Mouse (Mus musculus): Measurements from ENCODE around the gene Retnlg. TPM values are rescaled to one million over a fixed set of nuclear protein-coding genes. Genes with fewer than 3 reads are reported as not detected.

The Retnlg gene
- polyA plus RNA-seq, 1 experiment from 2014 or later: not detected

- Histone ChIP-seq H3K9me3 (replicated peaks; ENCODE audit: control insufficient read depth, low read length, poor library complexity, severe bottlenecking) (no peaks in the 10 kb centered on the region), H3K27me3 (ENCODE audit: control insufficient read depth, insufficient read depth, low read depth, low read length) (no peaks in the 10 kb centered on the region), H3K36me3 (ENCODE audit: control insufficient read depth, insufficient read depth, low read length) (no peaks in the 10 kb centered on the region), H3K9ac (ENCODE audit: low read depth, low read length) (no peak overlapping the region), H3K4me1 (ENCODE audit: control insufficient read depth, insufficient read depth, low read length) (no peaks in the 10 kb centered on the region), H3K27ac (ENCODE audit: low read length) (no peak overlapping the region), H3K4me2 (ENCODE audit: low read length) (no peak overlapping the region), H3K4me3 (ENCODE audit: low read depth, low read length) (no peak overlapping the region)
- no peak for ATAC-seq
- 63% methylated on average over 2 of the region's 2 CpGs for WGBS
These were observed 4.7 kb upstream of the Retnlg start for GRCm38 (mm10) chr16:48867690-48868089.

- Histone ChIP-seq H3K9me3 (replicated peaks; ENCODE audit: control insufficient read depth, low read length, poor library complexity, severe bottlenecking) (no peaks in the 10 kb centered on the region), H3K27me3 (ENCODE audit: control insufficient read depth, insufficient read depth, low read depth, low read length) (no peaks in the 10 kb centered on the region), H3K4me2 (ENCODE audit: low read length) (no peak overlapping the region), H3K9ac (ENCODE audit: low read depth, low read length) (no peak overlapping the region), H3K4me3 (ENCODE audit: low read depth, low read length) (no peak overlapping the region), H3K4me1 (ENCODE audit: control insufficient read depth, insufficient read depth, low read length) (no peaks in the 10 kb centered on the region), H3K36me3 (ENCODE audit: control insufficient read depth, insufficient read depth, low read length) (no peaks in the 10 kb centered on the region), H3K27ac (ENCODE audit: low read length) (no peak overlapping the region)
- ATAC-seq: no peak
- WGBS: 87% methylated on average over 1 of the region's 1 CpGs
These were observed 3.8 kb upstream of the Retnlg start for GRCm38 (mm10) chr16:48868663-48869062.

DNA sequence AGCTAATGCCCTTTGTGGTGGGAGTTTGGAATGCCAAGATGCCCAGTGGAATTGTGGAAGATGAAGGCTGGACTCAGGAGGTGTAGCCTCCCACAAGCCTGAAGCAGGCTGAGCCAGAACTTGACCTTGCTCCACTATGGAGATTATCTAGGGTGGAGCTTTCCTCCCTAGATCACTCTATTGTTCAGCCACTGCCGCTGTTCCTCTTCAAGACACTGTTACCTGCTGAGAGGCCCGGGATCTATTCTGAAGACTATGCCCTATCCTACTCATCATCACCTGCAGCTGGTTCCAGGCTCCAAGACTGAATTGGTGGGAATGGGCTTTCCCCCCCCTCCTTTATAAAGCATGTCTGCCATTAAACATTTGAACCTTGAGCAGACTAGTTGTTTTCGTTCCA lies 2.8 kb upstream of the Retnlg start:
- H3K4me3 ChIP-seq (ENCODE audit: low read depth, low read length): no peak overlapping the region
- no peaks in the 10 kb centered on the region for H3K36me3 ChIP-seq (ENCODE audit: control insufficient read depth, insufficient read depth, low read length)
- 63% methylated on average over 3 of the region's 3 CpGs for WGBS
- H3K9ac ChIP-seq (ENCODE audit: low read depth, low read length): no peak overlapping the region
- H3K9me3 ChIP-seq (replicated peaks; ENCODE audit: control insufficient read depth, low read length, poor library complexity, severe bottlenecking): no peaks in the 10 kb centered on the region
- no peak overlapping the region for H3K27ac ChIP-seq (ENCODE audit: low read length)
- no peak for ATAC-seq
- H3K4me2 ChIP-seq (ENCODE audit: low read length): no peak overlapping the region
- no peaks in the 10 kb centered on the region for H3K27me3 ChIP-seq (ENCODE audit: control insufficient read depth, insufficient read depth, low read depth, low read length)
- H3K4me1 ChIP-seq (ENCODE audit: control insufficient read depth, insufficient read depth, low read length): no peaks in the 10 kb centered on the region

GRCm38 (mm10) chr16:48871754-48872153 lies 667 bp upstream of the Retnlg start:
- no peak overlapping the region for H3K27ac ChIP-seq (ENCODE audit: low read length)
- H3K9ac ChIP-seq (ENCODE audit: low read depth, low read length): no peak overlapping the region
- no peaks in the 10 kb centered on the region for H3K36me3 ChIP-seq (ENCODE audit: control insufficient read depth, insufficient read depth, low read length)
- no peak for ATAC-seq
- H3K4me2 ChIP-seq (ENCODE audit: low read length): no peak overlapping the region
- H3K4me3 ChIP-seq (ENCODE audit: low read depth, low read length): no peak overlapping the region
- H3K9me3 ChIP-seq (replicated peaks; ENCODE audit: control insufficient read depth, low read length, poor library complexity, severe bottlenecking): no peaks in the 10 kb centered on the region
- 97% methylated on average over 1 of the region's 1 CpGs for WGBS
- H3K27me3 ChIP-seq (ENCODE audit: control insufficient read depth, insufficient read depth, low read depth, low read length): no peaks in the 10 kb centered on the region
- no peaks in the 10 kb centered on the region for H3K4me1 ChIP-seq (ENCODE audit: control insufficient read depth, insufficient read depth, low read length)

GRCm38 (mm10) chr16:48890733-48891132 lies 18.3 kb downstream of the Retnlg start:
- Histone ChIP-seq H3K4me1 (ENCODE audit: control insufficient read depth, insufficient read depth, low read length) (no peaks in the 10 kb centered on the region), H3K9me3 (replicated peaks; ENCODE audit: control insufficient read depth, low read length, poor library complexity, severe bottlenecking) (no peaks in the 10 kb centered on the region), H3K4me3 (ENCODE audit: low read depth, low read length) (no peak overlapping the region), H3K27me3 (ENCODE audit: control insufficient read depth, insufficient read depth, low read depth, low read length) (no peaks in the 10 kb centered on the region), H3K4me2 (ENCODE audit: low read length) (no peak overlapping the region), H3K27ac (ENCODE audit: low read length) (no peak overlapping the region), H3K9ac (ENCODE audit: low read depth, low read length) (no peak overlapping the region), H3K36me3 (ENCODE audit: control insufficient read depth, insufficient read depth, low read length) (no peaks in the 10 kb centered on the region)
- no peak for ATAC-seq
- 75% methylated on average over 2 of the region's 2 CpGs for WGBS

DNA sequence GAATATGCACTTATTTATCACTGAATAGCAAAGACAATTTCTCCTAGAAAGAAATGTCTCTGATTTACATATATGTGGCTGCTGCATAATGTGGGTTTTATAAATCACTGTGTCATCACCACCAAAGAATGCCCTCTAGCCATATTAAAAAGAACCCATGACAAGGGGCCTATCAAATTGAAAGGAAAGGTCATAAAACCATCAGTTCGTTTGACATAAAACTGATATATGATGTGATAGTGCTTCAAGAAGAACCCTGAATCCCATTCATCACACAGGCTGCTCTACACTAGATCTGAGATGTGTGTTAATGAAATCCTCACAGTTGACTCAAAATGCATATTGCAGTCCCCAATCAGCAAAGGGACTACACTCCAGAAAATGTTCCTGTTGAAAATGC lies 27.4 kb downstream of the Retnlg start:
- no peaks in the 10 kb centered on the region for H3K27me3 ChIP-seq (ENCODE audit: control insufficient read depth, insufficient read depth, low read depth, low read length)
- H3K9me3 ChIP-seq (replicated peaks; ENCODE audit: control insufficient read depth, low read length, poor library complexity, severe bottlenecking): peaks cover 6% of the 10 kb centered on the region
- no peak overlapping the region for H3K9ac ChIP-seq (ENCODE audit: low read depth, low read length)
- no peak overlapping the region for H3K4me3 ChIP-seq (ENCODE audit: low read depth, low read length)
- ATAC-seq: no peak
- H3K4me2 ChIP-seq (ENCODE audit: low read length): no peak overlapping the region
- H3K36me3 ChIP-seq (ENCODE audit: control insufficient read depth, insufficient read depth, low read length): no peaks in the 10 kb centered on the region
- no peak overlapping the region for H3K27ac ChIP-seq (ENCODE audit: low read length)
- H3K4me1 ChIP-seq (ENCODE audit: control insufficient read depth, insufficient read depth, low read length): no peaks in the 10 kb centered on the region
- WGBS: 78% methylated on average over 1 of the region's 1 CpGs

- Histone ChIP-seq H3K27me3 (ENCODE audit: control insufficient read depth, insufficient read depth, low read depth, low read length) (no peaks in the 10 kb centered on the region), H3K4me2 (ENCODE audit: low read length) (no peak overlapping the region), H3K4me1 (ENCODE audit: control insufficient read depth, insufficient read depth, low read length) (no peaks in the 10 kb centered on the region), H3K36me3 (ENCODE audit: control insufficient read depth, insufficient read depth, low read length) (no peaks in the 10 kb centered on the region), H3K4me3 (ENCODE audit: low read depth, low read length) (no peak overlapping the region), H3K9me3 (replicated peaks; ENCODE audit: control insufficient read depth, low read length, poor library complexity, severe bottlenecking) (no peaks in the 10 kb centered on the region), H3K9ac (ENCODE audit: low read depth, low read length) (no peak overlapping the region), H3K27ac (ENCODE audit: low read length) (no peak overlapping the region)
- 96% methylated on average over 1 of the region's 1 CpGs for WGBS
- ATAC-seq: no peak
These were observed 38.8 kb downstream of the Retnlg start for GRCm38 (mm10) chr16:48911184-48911583.

DNA sequence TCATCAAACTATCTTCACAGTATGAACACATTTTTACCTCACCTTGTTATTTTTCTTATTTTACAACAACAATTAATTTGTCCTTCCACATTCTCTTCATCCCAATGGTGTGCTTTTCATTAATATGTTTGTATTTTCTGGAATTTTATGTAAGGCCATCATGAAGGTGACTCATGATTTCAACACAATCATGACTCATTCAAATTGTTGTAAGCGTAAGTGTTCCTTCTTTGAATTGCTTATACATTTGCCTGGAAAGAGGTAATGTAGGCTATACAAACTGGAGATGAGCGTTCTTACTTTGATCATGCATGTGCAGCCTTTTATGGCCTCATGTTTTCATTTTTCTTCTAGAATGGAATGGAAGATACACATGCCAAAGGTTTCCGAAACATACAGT lies 40.8 kb downstream of the Retnlg start:
- H3K9ac ChIP-seq (ENCODE audit: low read depth, low read length): no peak overlapping the region
- no peak overlapping the region for H3K4me2 ChIP-seq (ENCODE audit: low read length)
- H3K4me1 ChIP-seq (ENCODE audit: control insufficient read depth, insufficient read depth, low read length): no peaks in the 10 kb centered on the region
- no peaks in the 10 kb centered on the region for H3K9me3 ChIP-seq (replicated peaks; ENCODE audit: control insufficient read depth, low read length, poor library complexity, severe bottlenecking)
- no peaks in the 10 kb centered on the region for H3K36me3 ChIP-seq (ENCODE audit: control insufficient read depth, insufficient read depth, low read length)
- no peak for ATAC-seq
- H3K27me3 ChIP-seq (ENCODE audit: control insufficient read depth, insufficient read depth, low read depth, low read length): no peaks in the 10 kb centered on the region
- H3K4me3 ChIP-seq (ENCODE audit: low read depth, low read length): no peak overlapping the region
- no peak overlapping the region for H3K27ac ChIP-seq (ENCODE audit: low read length)
- 92% methylated on average over 3 of the region's 3 CpGs for whole genome bisulfite sequencing

- H3K36me3 ChIP-seq (ENCODE audit: control insufficient read depth, insufficient read depth, low read length): peaks cover 26% of the 10 kb centered on the region
- H3K9me3 ChIP-seq (replicated peaks; ENCODE audit: control insufficient read depth, low read length, poor library complexity, severe bottlenecking): no peaks in the 10 kb centered on the region
- H3K9ac ChIP-seq (ENCODE audit: low read depth, low read length): no peak overlapping the region
- H3K4me2 ChIP-seq (ENCODE audit: low read length): no peak overlapping the region
- WGBS: 97% methylated on average over 1 of the region's 1 CpGs
- no peaks in the 10 kb centered on the region for H3K27me3 ChIP-seq (ENCODE audit: control insufficient read depth, insufficient read depth, low read depth, low read length)
- ATAC-seq: no peak
- no peaks in the 10 kb centered on the region for H3K4me1 ChIP-seq (ENCODE audit: control insufficient read depth, insufficient read depth, low read length)
- H3K4me3 ChIP-seq (ENCODE audit: low read depth, low read length): no peak overlapping the region
- no peak overlapping the region for H3K27ac ChIP-seq (ENCODE audit: low read length)
These were observed 51.3 kb downstream of the Retnlg start for GRCm38 (mm10) chr16:48923724-48924123.
